Mouse (Mus musculus) brown adipose tissue, adult 24 weeks (tissue): ENCODE measurements around the gene Micu2. TPM values are rescaled to one million over a fixed set of nuclear protein-coding genes. Genes with fewer than 3 reads are reported as not detected.
"Not testable (repeated sequence)": the region's sequence is repeated elsewhere in the genome, so short reads cannot be mapped to it uniquely, and the experiment has no call there.

ENCODE experiments used
- H3K27ac ChIP-seq: fragments of 200-500 bp; replicated peaks from 2 replicates; pipeline ENCODE4 v1.5.1; 2012; ENCODE audit warnings: low read depth, mild to moderate bottlenecking, low read length
- H3K4me1 ChIP-seq: fragments of 200-500 bp; 2 replicates; pipeline ENCODE4 v1.6.1; 2012; ENCODE audit warnings: low read length, mixed read lengths; ENCODE audit not compliant: control insufficient read depth, insufficient read depth, insufficient read length
- H3K4me3 ChIP-seq: fragments of 200-500 bp; 2 replicates; pipeline ENCODE4 v1.5.1; 2012; ENCODE audit warnings: low read depth, mild to moderate bottlenecking, low read length, moderate library complexity; ENCODE audit not compliant: insufficient read depth
- polyA plus RNA-seq: library from polyadenylated mRNA; stranded (reverse); fragments of >200 nt; gene quantifications from 2 replicates; pipeline ENCODE4 v1.2.4, GENCODE M21; 2012; ENCODE audit not compliant: missing spikeins, insufficient read depth, insufficient read length

The Micu2 gene
- polyA plus RNA-seq, 1 experiment: 35.7 TPM

DNA sequence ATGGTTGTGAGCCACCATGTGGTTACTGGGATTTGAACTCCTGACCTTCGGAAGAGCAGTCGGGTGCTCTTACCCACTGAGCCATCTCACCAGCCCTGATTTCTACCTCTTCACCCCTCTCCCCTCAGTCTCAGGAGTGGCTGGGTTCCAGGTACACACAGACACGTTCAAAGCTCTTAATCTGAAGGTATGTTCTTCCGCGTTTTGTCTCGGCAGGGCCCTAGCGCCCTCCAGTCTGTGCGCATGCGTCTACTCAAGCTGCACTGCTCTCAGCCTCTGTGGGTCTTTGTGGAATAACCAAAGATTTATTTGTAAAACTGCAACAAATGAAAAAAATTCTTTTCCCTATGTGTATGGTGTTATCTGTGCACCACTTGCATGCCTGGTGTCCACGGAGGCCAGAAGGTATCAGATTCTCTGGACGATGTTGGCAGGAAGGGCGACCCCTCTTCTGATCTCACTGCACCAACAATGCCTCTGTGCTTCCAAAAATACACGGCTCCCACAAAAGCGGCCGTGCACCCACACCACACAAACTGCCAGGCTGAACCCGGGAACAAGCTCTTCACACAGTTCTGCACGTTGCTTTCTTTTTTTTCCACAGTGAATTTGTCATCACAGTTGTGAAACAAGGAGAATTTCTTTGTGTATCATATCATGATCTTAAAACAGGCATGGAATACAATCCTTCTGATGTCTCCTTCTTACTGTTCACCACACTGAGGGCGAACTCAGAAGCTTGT, 78.3 kb downstream of the Micu2 start:
- Histone ChIP-seq H3K27ac (peak overlapping the region; percentile 63), H3K4me3 (no peak overlapping the region), H3K4me1 (peaks cover 7% of the 10 kb centered on the region)

GRCm38 (mm10) chr14:57919148-57919875, 79.8 kb downstream of the Micu2 start:
- H3K4me3 ChIP-seq: no peak overlapping the region
- H3K27ac ChIP-seq: no peak overlapping the region
- peaks cover 7% of the 10 kb centered on the region for H3K4me1 ChIP-seq

- H3K27ac ChIP-seq: no peak overlapping the region
- no peaks in the 10 kb centered on the region for H3K4me1 ChIP-seq
- H3K4me3 ChIP-seq: no peak overlapping the region
These were observed 83.7 kb downstream of the Micu2 start for GRCm38 (mm10) chr14:57915341-57915740.

- not testable (repeated sequence) for H3K4me3 ChIP-seq, H3K4me1 ChIP-seq, H3K27ac ChIP-seq
These were observed 86.7 kb downstream of the Micu2 start for GRCm38 (mm10) chr14:57912211-57913007.

GRCm38 (mm10) chr14:57911787-57912186, 87.3 kb downstream of the Micu2 start:
- not testable (repeated sequence) for H3K27ac ChIP-seq, H3K4me1 ChIP-seq, H3K4me3 ChIP-seq

GRCm38 (mm10) chr14:57911316-57911715, 87.7 kb downstream of the Micu2 start:
- Histone ChIP-seq H3K4me3 (no peak overlapping the region), H3K27ac (no peak overlapping the region), H3K4me1 (peaks cover 10% of the 10 kb centered on the region)

- H3K4me3 ChIP-seq: peak overlapping the region; percentile 38; the same call in 1 of the 2 replicates
- no peak overlapping the region for H3K27ac ChIP-seq
- peaks cover 10% of the 10 kb centered on the region for H3K4me1 ChIP-seq
These were observed 88.5 kb downstream of the Micu2 start for GRCm38 (mm10) chr14:57910501-57911068.

DNA sequence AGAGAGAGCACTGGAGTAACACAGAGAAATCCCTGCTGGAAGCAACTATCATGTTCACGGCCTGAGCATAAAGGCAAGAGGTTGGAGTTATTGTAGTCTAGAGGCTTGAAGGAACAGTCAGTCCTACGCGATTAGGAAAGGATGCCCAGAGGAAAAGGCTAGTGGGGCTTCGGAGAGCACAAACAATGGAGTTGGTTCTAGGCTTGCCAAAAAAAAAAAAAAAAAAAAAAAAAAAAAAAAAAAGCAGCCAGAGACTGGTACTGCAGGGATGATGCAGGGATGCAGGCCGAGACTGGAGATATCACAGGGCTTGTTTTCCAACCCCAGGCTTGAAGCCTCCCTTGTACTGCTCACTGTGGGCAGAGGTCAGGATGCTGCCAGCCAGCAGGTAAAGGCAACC, 89.8 kb downstream of the Micu2 start:
- no peak overlapping the region for H3K27ac ChIP-seq
- H3K4me3 ChIP-seq: no peak overlapping the region

DNA sequence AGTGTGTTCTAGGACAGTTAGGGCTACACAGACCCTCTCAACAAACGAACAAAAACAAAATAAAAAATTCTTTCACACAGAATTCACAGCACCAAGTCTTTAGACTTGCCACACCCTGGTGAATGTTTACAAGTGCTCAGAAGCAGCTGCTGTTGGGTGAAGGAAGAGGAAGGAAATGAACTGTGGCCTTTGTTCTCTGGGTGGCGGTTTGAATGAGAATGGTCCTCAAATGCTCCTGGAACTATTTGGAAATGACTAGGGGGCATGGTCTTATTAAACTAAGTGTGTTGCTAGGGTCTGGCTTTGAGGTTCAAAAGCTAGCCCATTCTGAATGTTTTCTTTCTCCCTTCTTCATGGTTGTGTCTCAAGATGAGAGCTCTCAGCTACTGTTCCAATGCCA, 90.6 kb downstream of the Micu2 start:
- peak overlapping the region; percentile 71 for H3K27ac ChIP-seq
- H3K4me1 ChIP-seq: peaks cover 10% of the 10 kb centered on the region
- H3K4me3 ChIP-seq: no peak overlapping the region

More for the DNA sequence above, 89.8 kb downstream of the Micu2 start:
- H3K4me1 ChIP-seq: peaks cover 10% of the 10 kb centered on the region

DNA sequence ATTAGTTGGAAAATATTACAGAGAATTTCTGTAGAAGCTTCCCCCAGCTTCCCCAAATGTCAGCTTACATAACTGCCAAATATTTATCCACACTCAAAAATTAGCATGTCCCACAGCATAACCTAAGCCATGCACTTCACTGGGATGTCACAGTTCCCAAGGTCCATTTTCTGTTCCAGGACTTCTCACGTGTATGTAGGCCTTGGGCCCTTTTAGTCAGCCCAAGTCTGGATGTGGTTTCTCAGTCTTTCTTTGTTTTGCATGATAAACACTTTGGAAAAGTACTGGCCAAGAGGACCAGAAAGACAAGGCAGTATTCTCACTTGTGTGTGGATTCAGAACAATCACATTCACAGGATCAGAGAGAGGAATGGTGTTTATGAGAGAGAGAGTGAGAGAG, 97.1 kb downstream of the Micu2 start:
- no peaks in the 10 kb centered on the region for H3K4me1 ChIP-seq

GRCm38 (mm10) chr14:57896882-57897281, 102.2 kb downstream of the Micu2 start:
- no peaks in the 10 kb centered on the region for H3K4me1 ChIP-seq
- H3K4me3 ChIP-seq: no peak overlapping the region
- no peak overlapping the region for H3K27ac ChIP-seq

More for the DNA sequence above, 97.1 kb downstream of the Micu2 start:
- Histone ChIP-seq H3K4me3 (no peak overlapping the region), H3K27ac (no peak overlapping the region)

DNA sequence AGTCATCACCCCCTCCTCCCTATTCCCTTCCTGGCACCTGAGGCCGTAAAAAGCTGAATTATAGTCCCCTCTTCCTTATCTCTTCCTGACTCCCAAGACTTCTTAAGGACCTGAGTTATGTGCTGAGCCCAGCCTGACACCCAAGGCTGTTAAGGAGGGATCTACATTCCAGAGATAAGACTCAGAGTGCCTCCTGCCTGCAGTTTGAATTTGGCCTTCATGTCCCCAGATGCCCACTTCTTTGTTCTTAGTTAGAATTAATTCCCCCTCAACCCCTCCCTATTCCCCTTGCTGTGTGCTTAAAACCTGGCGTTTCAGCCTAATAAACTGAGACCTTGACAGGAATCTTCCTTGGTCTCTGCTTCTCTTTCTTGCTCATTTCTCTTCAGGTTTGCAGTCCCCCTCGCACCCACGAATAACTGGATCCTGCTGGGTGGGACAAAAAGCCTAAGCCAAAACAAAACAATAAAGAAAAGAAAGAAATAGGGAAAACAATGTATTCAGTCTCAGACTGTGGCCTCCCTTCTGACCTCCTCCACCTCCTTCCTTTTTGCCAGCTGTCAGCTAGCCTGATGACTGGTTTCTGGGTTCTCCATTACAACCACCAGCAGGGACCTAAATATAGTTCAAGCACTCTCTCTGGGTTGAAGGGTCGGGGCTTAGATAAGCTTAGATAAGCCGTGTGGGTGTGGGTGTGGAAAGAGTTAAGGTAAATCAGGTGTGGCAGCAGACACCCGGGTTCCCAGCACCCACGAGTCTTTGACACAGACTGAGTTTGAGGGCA, 102.8 kb downstream of the Micu2 start:
- not testable (repeated sequence) for H3K27ac ChIP-seq, H3K4me3 ChIP-seq, H3K4me1 ChIP-seq

DNA sequence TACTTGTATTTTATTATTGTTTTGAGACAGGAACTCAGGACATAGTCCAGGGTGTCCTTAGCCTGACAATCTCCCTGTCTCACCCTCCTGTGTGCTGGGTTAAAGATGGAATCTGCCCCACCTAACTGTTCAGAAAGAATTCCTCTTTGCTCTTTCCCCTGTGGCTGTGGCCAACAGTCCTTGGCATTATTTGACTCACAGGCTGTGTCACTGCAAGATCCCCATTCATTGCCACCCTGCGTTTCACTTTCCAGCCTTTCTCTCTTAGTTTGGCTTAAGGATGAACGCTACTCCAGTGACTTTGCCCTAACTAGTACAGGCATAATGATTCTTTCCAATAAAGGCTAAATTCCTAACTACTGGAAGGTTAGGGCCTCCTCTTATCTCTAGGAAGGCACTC, 104.7 kb downstream of the Micu2 start:
- Histone ChIP-seq H3K4me1 (no peaks in the 10 kb centered on the region), H3K4me3 (no peak overlapping the region), H3K27ac (no peak overlapping the region)

GRCm38 (mm10) chr14:57892961-57893360, 106.1 kb downstream of the Micu2 start:
- Histone ChIP-seq H3K4me3 (no peak overlapping the region), H3K27ac (no peak overlapping the region), H3K4me1 (0 out of 2 replicates have a peak, but pooled peaks cover 4% of the 10 kb centered on the region)
